ENCODE assay signal across 8 mouse cellular contexts in the genomic region with DNA sequence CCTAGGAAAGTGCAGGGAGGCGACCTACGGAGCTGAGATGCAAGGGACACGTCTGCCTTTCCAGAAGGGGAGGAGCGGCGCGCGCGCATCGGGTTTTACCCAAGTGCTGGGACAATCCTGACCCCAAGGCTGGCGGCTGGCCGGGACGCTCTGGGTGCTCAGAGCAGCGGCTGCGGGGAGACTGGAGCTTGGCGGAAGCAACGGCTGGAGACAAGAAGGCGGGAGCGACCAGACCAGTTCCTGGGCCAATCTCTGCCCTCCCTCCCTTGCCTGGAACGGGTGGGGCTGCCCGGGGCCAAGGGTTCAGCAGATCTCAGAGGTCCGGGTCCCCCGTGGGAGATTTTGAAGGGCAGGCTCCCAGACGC. TPM values are rescaled to one million over a fixed set of nuclear protein-coding genes. Genes with fewer than 3 reads are reported as not detected.
DNase-seq lines count a peak whose midpoint lies in the region; ATAC-seq lines count a peak whose summit lies in the region.

Gene Acot11 (minus strand): TSS at position 89 of the 365 bp plus-strand sequence.

- H3K9ac ChIP-seq in intestine, embryonic 16.5 days (ENCODE audit: low read depth, low read length) = peak within 1 kb of the TSS; percentile 60
- peak within 1 kb of the TSS; percentile 66 for H3K9ac ChIP-seq in limb, embryonic 13.5 days
- no peak within 1 kb of the TSS for H3K9ac ChIP-seq in midbrain, embryonic 12.5 days (replicated peaks)

- WGBS in intestine, embryonic 16.5 days = 5% methylated on average over 23 of the region's 23 CpGs
- 3% methylated on average over 23 of the region's 23 CpGs for WGBS in limb, embryonic 13.5 days
- 6% methylated on average over 23 of the region's 23 CpGs for WGBS in midbrain, embryonic 12.5 days

- H3K27ac ChIP-seq in intestine, embryonic 16.5 days (ENCODE audit: low read length) = peak within 1 kb of the TSS; percentile 71
- H3K27ac ChIP-seq in limb, embryonic 13.5 days = no peak within 1 kb of the TSS
- no peak within 1 kb of the TSS for H3K27ac ChIP-seq in midbrain, embryonic 12.5 days (replicated peaks)

- H3K27me3 ChIP-seq in intestine, embryonic 16.5 days (replicated peaks; ENCODE audit: control insufficient read depth, insufficient read depth, low read length) = no peaks in the 10 kb centered on the region
- H3K27me3 ChIP-seq in limb, embryonic 13.5 days = peaks cover 9% of the 10 kb centered on the region; the same call in 1 of the 2 replicates
- H3K27me3 ChIP-seq in midbrain, embryonic 12.5 days = peaks cover 47% of the 10 kb centered on the region

- no peak for DNase-seq in cerebellum, adult 18-20 months
- DNase-seq in c-Kit-positive CD71-positive TER-119-positive erythroid progenitor cells, embryonic 14.5 days (ENCODE audit: low spot score) = peak; percentile 59
- DNase-seq in heart, adult 11 months = peak; percentile 98
- DNase-seq in urinary bladder, adult 2 months (ENCODE audit: low spot score) = peak; percentile 49

- no peaks in the 10 kb centered on the region for H3K9me3 ChIP-seq in intestine, embryonic 16.5 days (ENCODE audit: control insufficient read depth, low read length)
- H3K9me3 ChIP-seq in limb, embryonic 13.5 days = peaks cover under 1% of the 10 kb centered on the region
- H3K9me3 ChIP-seq in midbrain, embryonic 12.5 days = no peaks in the 10 kb centered on the region

- peak within 1 kb of the TSS; percentile 49 for H3K4me2 ChIP-seq in intestine, embryonic 16.5 days (ENCODE audit: low read depth, low read length)
- peak within 1 kb of the TSS; percentile 65 for H3K4me2 ChIP-seq in limb, embryonic 13.5 days (replicated peaks)
- H3K4me2 ChIP-seq in midbrain, embryonic 12.5 days (replicated peaks) = peak within 1 kb of the TSS; percentile 37

- peak within 1 kb of the TSS; percentile 38 for H3K4me3 ChIP-seq in intestine, embryonic 16.5 days (ENCODE audit: low read length)
- peak within 1 kb of the TSS; percentile 35 for H3K4me3 ChIP-seq in limb, embryonic 13.5 days
- peak within 1 kb of the TSS; percentile 10 for H3K4me3 ChIP-seq in midbrain, embryonic 12.5 days

- peaks cover 9% of the 10 kb centered on the region; the same call in 1 of the 2 replicates for H3K4me1 ChIP-seq in intestine, embryonic 16.5 days (ENCODE audit: control insufficient read depth, insufficient read depth, low read length)
- H3K4me1 ChIP-seq in limb, embryonic 13.5 days = peaks cover 18% of the 10 kb centered on the region
- H3K4me1 ChIP-seq in midbrain, embryonic 12.5 days = peaks cover 8% of the 10 kb centered on the region

- H3K36me3 ChIP-seq in intestine, embryonic 16.5 days (ENCODE audit: control insufficient read depth, insufficient read depth, low read length) = no peaks in the 10 kb centered on the region
- H3K36me3 ChIP-seq in limb, embryonic 13.5 days = no peaks in the 10 kb centered on the region
- H3K36me3 ChIP-seq in midbrain, embryonic 12.5 days = no peaks in the 10 kb centered on the region

- ATAC-seq in cerebellum, adult (ENCODE audit: insufficient number of reproducible peaks, low FRiP score, low TSS enrichment) = 0 out of 2 replicates have a peak, but pooled peaks have one; percentile 10
- peak; percentile 78 for ATAC-seq in intestine, embryonic 16.5 days
- ATAC-seq in limb, embryonic 13.5 days (ENCODE audit: low FRiP score, low read depth) = no peak
- no peak for ATAC-seq in midbrain, embryonic 12.5 days (ENCODE audit: low FRiP score, low read depth)

RNA-seq across cellular contexts. Expression of gene Acot11, which starts in this region (rescaled TPM):
- 18.3 and 21.5 TPM in 2 replicates for polyA plus RNA-seq in intestine, embryonic 16.5 days (2015; fragmentation: Nextera tagmentation; extraction: Ambion mirVana)
- polyA plus RNA-seq in limb, embryonic 13.5 days (2015; fragmentation: Nextera tagmentation; extraction: Ambion mirVana) = 5.1 and 5.5 TPM in 2 replicates
- 1.5 and 1.6 TPM in 2 replicates for polyA plus RNA-seq in midbrain, embryonic 12.5 days (2016; fragmentation: Nextera tagmentation; extraction: Ambion mirVana)
- polyA plus RNA-seq in urinary bladder, adult 2 months (2012; rRNA removed) = 7.2 and 11.2 TPM in 2 replicates

Comparison
In these comparisons a context has a peak if more than half of its experiments do, and no peak if none do; other contexts are left out.
1. ATAC-seq: peak in cerebellum, adult (single experiment) and intestine, embryonic 16.5 days (single experiment); none in limb, embryonic 13.5 days (single experiment) and midbrain, embryonic 12.5 days (single experiment).
2. DNase-seq: peak in c-Kit-positive CD71-positive TER-119-positive erythroid progenitor cells, embryonic 14.5 days (single experiment), heart, adult 11 months (single experiment) and urinary bladder, adult 2 months (single experiment); none in cerebellum, adult 18-20 months (0 of 2).
3. Peak in every context shown above with its lines, with median percentiles within 50 percentile points of each other: H3K4me2 ChIP-seq and H3K4me3 ChIP-seq.